Mouse (Mus musculus): ENCODE measurements around the gene Polr3b.

The Polr3b gene

DNA sequence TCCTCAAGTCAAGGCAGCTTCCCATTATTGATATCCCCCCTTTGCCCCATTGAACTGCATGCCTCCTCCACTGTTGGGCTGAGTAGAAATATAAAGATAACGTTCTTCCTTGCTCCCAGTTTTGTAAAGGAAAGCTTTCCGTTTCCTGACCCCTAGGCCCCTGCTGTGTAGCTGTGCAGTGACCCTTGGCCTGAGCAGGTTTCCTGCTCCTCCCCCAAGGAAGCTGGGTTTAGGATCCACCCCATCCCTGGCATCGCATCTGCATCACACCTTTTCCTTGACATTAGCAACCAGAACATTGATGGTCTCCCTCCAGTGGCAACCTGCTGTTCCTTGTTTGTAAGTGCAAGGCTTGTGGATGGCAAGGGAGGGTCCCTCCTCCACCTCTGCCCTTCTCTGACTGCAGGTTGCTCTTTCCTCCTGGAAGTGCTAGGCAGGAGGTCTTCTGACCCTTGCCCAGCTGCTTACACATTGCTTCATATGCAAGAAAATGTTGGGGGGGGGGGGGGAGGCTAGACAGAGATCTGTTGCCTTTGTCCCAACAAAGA lies 43.7 kb downstream of the Polr3b start:
- no peak for DNase-seq (ENCODE audit: low spot score)

DNA sequence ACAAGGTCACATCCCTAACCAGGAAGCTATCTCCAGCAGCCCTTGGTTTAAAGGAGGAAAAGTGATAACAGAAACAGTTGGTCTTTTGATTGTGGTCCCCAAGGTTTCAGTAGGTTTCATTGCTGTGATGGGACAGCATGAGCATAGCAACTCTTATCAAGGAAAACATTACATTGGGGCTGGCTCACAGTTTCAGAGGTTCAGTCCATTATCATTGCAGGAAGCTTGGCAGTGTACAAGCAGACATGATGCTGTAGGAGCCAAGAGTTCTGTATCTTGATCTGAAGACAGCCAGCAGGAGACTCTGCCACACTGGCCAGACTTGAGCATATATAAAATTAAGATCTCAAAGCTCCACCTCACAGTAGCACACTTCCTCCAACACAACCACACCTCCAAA lies 53.6 kb downstream of the Polr3b start:
- no peak for DNase-seq (ENCODE audit: low spot score)

DNA sequence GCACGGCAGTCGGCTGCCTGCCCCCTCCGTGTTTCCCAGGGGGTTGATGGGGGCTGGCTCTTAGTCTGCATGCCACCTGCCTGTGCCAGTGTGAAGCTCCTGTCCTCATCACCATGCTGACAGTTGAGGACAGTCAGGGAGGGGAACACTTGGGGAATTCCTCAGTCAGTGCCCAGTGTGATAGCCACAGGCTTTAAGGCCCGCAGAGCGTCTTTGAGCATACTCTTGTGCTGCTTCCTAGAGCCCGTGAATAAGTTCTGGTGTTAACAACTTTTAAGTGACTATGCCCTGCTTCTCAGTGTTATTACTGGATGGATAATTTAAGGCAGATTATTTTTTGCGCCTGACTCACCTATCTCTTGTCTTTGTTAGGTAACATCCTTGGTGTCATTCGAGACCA lies 54.4 kb downstream of the Polr3b start:
- DNase-seq (ENCODE audit: low spot score), result no peak

DNA sequence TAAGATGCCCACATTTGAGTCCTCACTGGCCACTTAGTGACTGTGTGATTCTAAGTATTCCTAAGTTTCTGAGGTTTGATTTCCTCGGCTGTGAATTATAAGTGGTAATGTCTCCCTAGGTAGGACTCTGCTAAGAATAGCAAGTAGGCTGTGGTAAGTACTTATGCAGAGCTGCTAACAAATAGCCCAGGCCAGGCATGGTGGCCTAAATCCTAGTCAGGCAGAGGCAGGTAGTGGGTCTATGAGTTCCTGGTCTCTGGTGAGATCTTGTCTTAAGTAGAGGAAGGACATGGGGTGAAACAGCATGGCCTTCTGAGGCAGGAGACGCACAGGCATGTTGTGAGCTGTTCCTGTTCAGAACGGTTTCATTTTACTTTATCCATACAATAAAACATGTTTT lies 55.8 kb downstream of the Polr3b start:
- no peak for DNase-seq (ENCODE audit: low spot score)

DNA sequence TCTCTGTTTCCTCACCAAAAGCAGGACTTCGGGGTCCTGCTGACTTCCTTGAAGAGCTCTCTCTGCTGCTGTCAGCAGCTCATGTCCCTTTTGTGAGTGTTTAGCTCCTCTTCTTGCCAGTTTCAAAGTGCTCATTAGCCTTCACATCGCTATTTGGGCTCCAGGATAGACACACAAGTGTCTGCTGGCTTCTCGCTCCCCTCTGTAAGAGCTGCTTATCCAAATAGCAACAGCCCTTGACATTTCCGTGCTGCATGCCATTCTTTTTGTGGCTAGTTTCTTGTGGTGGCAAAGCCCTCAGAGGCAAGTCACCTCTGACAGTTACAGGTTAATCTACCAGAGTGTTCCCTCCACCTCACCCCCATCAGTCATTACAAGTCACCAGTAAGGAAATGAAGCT lies 56.3 kb downstream of the Polr3b start:
- no peak for DNase-seq (ENCODE audit: low spot score)

DNA sequence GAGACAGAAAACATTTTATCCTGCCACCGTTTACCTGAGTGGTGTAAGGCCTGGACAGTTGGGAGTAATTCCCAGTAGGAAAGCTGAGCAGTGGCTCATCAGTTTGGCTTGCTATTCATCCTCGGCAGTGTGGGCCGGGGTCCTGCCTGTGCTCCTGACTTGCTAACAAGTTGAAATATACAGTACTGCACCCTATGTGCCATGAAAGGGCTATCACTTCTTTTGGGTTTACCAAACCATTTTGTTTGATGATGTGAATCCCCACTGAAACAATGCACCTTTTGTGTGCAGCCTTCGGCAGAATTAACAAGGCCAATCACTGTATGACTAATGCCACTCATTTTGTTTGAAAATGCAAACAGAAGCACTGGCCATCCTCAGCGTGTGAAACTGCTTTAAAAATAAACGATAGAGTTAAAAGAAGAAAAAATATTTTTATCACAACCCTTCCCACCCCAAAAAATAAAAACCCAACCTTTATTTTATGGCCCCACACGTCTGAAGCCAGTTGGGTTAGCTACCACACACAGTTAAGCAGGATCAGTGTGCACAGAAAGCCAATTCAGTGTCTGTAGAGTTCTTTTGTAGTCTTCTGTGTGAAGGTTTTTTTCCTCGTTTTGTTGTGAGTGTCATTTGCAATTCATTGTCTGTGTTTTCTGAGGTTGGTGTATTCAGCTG lies 63.5 kb downstream of the Polr3b start:
- no peak for DNase-seq (ENCODE audit: low spot score)

DNA sequence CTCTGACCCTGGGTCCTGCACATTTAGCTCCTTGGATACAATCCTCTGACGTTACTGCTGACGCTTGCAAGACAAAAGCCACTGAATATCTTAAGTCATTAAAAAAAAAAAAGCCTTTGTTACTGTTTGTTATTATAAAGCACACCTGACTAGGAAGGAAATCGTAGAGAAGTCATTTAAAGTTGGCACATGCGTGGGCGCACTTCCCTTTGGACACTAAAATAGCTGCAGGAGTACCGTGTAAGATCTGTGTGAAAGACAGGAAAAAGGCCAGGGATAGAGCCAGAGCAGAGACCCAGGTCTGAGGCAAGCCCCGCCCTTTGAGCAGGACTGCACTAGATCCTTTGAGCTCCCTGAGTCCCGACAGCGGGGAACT lies 64.0 kb downstream of the Polr3b start:
- peak; percentile 74 for DNase-seq (ENCODE audit: low spot score)

DNA sequence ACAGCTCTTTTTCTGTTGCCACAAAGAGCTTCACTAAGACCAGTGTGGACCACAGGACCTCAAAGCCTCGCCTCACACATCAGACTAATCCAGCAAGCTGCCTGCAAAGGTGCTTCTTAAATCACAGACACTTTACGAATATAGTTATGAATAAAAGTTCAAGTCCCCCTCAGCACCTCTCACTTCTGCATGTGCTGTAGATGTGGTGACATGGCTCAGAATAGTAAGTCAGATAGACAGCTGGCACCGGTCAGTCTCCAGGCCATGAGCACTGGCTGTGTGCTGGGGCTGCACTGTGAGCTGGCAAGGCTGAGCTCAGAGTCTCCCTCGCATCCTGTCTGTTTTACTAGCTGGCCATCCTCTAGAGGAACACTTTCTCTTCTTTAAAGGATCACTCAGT lies 64.6 kb downstream of the Polr3b start:
- DNase-seq (ENCODE audit: low spot score), result no peak

DNA sequence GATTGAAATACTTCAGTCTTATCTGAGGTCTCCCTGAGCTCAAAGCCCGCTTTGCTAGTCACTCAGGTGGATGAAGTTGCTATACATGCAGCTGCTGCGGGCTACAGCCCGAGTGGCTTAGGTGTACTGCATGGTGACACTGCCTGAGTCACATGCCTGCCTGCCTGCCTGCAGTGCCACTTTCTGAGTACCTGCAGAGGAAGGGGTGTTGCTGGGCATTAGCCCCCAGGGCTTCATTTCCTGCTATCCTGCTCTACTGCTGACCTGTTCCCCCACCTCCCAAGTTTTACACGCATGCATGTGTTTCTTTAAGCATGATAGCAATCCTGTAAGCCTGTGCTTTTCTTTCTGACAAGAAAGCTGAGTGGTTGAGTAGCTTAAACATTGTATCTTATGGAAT lies 65.6 kb downstream of the Polr3b start:
- no peak for DNase-seq (ENCODE audit: low spot score)

DNA sequence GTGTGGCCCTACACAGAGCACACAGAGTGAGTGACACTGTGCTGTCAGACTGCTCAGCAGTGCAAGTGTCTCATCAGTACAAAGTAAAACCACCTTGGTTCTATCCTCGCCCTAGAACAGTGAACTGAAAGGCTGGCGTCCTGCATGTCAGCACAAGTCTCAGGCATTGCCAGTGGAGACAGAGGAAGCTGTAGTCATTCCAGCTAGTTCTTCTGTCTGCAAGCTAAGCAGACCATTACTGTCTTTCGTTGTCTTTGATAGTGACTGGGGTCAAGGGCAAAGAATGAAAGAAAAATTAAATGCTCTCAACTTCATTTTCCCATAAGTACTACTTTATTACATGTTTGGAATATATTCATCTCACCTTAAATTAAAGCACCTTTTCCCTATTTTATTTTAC lies 67.8 kb downstream of the Polr3b start:
- no peak for DNase-seq (ENCODE audit: low spot score)

DNA sequence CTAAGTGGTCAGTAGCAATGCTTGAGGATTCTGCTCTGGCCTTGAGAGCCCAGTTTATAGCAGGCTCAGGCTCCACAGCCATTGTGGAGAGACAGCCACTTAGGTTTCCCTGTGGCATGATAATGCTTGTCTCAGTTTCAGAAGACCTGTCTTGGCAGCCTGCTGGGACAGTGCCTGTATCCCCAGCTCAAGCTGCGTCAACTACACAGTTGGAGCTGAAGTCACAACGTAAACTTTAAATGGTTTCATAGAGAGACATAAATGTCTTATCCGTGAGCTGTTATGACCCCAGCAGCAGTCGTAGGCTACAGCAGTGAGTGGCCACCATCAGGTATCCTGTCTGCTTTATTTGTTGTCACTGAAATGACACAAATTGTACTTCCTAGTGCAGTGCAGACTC lies 68.7 kb downstream of the Polr3b start:
- DNase-seq (ENCODE audit: low spot score), result no peak

DNA sequence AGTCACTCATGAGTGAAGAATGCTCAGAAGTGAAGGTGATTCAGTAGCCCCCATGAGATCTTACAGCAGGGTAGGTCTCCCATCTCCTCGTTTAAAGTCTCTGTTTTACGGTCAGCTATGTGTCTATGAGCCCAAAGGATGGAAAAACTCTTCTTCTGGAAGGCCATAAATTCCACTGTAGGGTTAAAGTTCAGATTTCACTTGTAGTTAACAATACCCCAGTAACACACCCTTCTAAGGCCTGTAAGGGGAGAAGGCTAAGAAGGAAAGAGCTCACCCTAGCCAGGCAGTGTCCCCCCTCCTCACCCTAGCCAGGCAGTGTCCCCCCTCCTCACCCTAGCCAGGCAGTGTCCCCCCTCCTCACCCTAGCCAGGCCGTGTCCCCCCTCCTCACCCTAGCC lies 69.6 kb downstream of the Polr3b start:
- DNase-seq (ENCODE audit: low spot score), result no peak

DNA sequence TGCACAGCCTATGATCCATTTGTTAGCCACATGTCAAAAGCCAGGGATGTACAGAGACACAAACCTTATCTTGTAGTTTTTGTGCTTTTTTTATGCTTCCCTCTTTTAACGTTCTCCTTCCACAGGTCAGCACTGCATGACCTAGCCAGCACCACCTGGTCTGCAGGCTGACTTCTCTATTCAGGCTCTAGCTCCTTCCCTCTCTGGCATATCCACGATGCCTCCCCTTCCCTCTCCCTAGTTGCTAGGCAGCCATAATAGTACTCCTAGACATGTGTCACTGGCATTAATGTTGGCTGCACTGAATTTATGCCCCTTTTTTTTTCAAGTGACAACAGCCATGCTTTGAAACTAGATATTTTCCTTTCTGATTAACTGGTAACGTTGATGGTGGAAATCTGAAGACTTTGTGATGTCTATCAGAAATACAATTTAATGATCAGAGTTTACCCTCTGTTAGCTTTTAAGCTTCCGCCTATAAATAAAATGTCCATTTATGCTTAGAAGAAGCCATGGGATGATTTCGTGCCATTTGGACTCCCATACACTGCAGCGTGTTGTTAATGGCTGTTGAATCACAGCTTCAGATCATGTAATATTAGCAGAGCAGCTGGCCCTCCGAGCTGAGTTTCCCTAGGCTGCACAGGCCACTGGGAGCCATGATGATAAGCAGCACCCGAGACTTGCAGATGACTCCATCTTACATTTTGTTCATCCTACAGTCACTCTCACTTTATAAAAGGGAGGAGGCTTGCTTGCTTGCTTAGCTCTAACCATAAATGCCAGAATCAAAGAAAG lies 71.9 kb downstream of the Polr3b start:
- DNase-seq (ENCODE audit: low spot score), result peak; percentile 60

DNA sequence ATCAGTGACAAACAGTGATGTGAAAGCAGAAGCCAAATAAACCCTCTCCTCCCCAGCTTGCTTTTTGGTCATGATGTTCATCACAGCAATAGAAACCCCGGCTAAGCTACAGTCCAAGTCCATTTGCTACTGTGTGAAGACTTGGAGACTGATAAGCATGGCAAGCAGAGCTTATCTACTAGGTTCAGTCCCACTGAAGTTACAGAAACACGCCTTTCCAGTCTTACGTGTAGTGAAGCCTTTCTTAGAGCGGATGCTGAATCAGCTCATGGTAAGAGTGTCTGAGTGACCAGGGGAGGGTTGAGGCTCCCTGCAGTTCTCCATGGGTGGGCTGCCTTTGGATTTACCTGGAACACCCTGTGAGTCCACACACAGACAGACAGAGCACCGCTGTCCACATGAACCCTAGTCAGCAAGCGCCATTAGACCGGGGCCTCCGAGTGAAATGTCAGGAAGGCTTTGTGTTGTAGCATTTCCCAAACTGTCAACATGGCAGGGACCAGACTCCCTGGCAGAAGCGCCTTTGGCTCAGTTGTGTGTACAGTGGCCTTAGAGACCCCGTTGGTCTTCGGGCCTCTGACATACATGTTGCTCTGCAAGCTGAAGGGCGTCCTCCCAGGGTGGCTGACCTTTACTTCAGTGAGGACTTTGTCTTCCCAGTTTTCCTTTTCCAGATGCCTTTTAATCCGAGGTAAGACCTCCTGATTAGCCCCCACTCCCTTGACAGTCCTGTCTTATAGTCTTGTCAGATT lies 78.3 kb downstream of the Polr3b start:
- no peak for DNase-seq (ENCODE audit: low spot score)

DNA sequence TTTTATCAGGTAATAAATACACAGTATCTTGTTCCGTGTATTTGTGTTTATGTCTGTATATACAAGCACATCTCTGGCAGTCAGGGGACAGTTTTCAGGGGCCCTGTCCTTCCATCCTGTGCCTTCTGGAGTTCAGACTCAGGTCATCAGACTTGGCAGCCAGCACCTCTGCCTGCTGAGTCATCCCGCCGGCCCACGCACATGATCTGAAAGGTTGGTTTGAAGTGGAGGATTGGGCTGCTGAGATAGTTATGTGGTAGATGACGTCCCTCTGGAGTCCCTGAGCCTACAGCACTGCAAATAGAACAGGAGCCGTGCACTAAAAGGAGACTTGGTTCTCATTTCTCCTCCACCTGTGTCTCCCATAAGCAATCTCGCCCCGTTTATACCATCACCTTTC lies 79.0 kb downstream of the Polr3b start:
- DNase-seq (ENCODE audit: low spot score), result no peak

DNA sequence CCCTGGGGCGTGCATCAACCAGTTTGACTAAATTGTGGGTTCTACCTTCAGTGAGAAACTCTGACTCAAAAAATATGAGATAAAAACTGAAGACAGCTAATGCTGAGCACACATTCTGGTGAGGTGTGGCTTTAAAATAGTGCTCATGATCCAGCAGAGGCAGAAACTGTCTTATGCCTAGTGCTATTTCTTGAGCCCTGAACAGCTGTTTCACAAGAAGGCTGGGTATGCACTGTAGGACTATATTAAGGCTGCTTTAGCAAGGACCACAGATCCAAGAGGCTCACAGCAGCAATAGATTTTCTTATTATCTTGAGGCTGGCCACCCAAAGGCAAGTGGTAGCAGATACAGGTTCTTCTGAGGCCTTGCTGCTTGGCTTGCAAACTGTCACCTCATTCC lies 80.0 kb downstream of the Polr3b start:
- no peak for DNase-seq (ENCODE audit: low spot score)

DNA sequence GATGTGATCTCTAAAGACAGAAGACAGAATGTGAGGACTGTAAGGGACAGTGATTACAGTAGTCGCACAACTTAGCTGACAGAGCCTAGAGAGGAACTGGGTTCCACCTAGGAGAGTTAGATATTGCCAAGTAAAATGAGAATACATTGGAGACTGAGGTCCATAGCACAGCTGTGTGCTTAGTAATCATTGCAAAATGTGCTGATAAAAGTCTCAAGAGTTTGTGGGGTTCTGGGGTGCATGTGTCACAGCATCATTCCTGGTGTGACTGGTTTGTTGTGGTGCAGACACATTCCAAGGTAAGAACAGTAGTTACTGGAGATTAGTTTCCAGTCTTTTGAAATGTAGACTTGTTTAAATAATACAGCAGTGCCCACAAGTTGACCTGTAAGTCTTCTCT lies 82.5 kb downstream of the Polr3b start:
- DNase-seq (ENCODE audit: low spot score), result no peak

DNA sequence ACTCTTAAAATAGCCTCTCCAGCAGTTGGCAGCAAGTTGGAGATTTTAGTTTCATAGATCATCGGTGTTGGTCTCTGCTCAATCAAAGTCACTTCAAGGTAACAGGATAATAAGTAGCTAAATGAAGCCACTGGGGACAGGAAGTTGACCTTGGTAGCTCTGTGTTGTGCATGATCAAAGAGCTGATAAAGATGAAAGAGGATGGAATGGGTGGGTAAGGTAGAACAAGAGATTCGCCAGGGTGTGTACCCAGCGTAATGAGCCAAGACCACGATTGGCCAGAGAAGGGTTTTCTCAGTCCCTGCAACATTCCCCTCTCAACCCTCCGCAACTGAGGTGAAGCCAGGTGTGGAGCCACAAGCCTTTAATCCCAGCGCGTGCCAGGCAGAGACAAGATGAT lies 83.1 kb downstream of the Polr3b start:
- DNase-seq (ENCODE audit: low spot score), result no peak

DNA sequence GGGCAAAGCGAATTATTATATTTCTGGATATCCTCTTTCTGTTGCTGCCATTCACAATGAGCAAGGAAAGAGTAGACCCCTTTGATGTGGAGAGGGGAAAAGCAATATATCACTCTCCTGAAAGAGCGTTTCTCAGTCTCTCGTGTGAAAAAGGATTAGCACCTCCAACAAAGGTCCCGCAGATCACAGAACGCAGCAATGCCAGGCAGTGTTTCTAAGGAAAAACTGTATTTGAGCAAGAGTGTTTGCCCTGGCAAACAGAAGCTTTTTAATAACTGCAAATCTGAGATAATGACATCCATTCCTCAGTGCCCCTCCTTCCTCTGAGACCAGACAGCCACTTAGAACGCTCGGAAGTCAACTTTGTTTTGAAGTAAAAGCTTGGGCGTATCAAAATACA lies 84.5 kb downstream of the Polr3b start:
- no peak for DNase-seq (ENCODE audit: low spot score)

DNA sequence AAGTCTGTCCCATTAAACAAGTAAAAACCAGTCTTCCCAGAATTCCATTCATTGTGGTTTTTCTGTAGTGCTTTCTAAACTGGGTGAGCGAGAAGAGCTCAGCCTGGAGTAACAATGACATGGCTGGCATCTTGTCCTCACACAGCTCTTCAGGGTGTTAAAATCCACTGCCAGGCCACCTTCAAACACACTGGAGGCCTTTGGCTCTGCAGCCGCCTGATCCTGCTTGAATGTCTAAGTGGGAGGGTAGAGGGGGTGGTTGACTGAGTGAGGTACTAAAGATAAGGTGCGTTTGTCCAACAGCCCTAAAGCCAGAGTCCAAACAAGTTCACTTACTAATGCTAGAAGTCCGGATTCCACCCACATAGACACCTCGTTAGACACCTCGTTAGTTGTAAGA lies 85.1 kb downstream of the Polr3b start:
- DNase-seq (ENCODE audit: low spot score), result peak; percentile 36

DNA sequence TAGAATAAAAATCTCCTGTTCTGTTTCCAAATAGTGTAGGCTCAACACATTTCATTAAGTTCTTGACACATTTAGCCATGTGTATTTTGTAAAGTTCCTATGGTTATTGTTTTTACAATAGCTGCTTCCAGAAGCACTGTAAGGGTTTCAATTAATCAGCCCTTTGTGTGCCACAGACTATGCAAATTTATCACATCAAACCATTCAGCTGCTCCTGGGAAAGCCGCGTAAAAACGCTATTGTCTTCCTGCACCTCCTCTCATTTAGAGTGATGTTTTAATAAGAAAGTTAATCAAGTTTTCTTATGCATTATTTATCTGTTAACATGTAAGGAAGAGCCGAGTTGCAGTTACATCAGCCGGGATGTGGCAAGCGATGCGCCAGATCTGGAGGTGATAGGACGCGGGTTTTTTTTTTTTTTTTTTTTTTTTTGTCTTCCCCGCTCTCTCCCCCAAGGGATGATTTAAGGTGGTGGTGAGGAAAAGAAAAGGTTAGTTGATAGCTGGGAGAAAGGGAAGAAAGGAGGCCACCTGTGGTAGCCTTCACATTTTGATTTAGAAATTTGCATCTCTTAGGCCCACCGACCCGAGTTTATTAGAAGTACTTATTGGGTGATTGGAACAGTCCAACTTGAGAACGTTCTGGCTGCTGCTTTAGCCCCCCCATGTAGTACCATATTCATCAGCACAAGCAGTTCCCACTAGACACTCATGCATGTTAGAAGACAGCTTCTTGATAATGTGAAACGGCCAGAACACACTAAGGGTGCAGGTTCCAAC lies 85.8 kb downstream of the Polr3b start:
- no peak for DNase-seq (ENCODE audit: low spot score)

DNA sequence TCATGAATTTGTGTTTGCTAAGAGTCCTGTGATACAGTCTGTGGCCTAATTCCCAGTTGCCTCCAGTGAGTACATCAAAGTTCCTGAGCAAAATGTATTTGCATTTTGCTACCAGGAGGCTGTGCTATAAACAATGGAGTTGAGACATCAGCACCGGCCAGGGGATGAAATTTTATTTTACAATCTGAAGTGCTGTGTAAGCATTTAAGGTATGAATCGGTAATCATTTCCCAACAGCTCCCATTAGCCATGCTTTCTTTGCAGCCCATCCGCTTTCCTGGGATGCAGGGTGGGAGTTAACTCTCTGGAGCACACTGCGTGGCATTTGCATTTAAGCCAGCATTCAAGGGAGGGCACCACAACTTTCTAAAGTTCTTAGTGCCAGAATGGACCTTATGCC lies 88.1 kb downstream of the Polr3b start:
- peak; percentile 49 for DNase-seq (ENCODE audit: low spot score)

Data from embryo, embryonic 10.5 days (tissue).